In genomic region chr5:143561544-143562185, GRCm38 (mm10) we compare ENCODE assay signal across 8 mouse cellular contexts. TPM values are rescaled to one million over a fixed set of nuclear protein-coding genes. Genes with fewer than 3 reads are reported as not detected.
DNase-seq lines count a peak whose midpoint lies in the region.

No protein-coding gene starts in this region.

- DNase-seq in adrenal gland, postnatal 10 days: peak; percentile 30
- no peak for DNase-seq in adrenal gland, adult 18-20 months (ENCODE audit: low spot score in 2 of 2)
- DNase-seq in 3T3-L1 (ENCODE audit: low read depth, low spot score): peak; percentile 100
- peak; percentile 47 to 59 for DNase-seq in cerebellum, postnatal 25 days
- peak; percentile 25 to 50 for DNase-seq in heart, postnatal 36 days
- DNase-seq in right cerebral cortex, postnatal 14 days: peak; percentile 31
- no peak for DNase-seq in gastrocnemius, postnatal 4 days (ENCODE audit: low spot score in 2 of 2)
- DNase-seq in thymus, postnatal 36 days: no peak

- intact Hi-C loops in heart, postnatal 36 days (cut with DNase I): no loop called here

RNA-seq across cellular contexts. Expression of gene Rac1, which starts 33.8 kb away (rescaled TPM):
- 100 to 1,000 TPM; 345 to 351 TPM for total RNA-seq in adrenal gland, postnatal 10 days (2021)
- 100 to 1,000 TPM; 319 to 385 TPM for total RNA-seq in adrenal gland, adult 18-20 months (2021)
- total RNA-seq in heart, postnatal 36 days (2021): 100 to 1,000 TPM; 239 to 240 TPM
- total RNA-seq in gastrocnemius, postnatal 4 days (2021): 100 to 1,000 TPM; 284 to 299 TPM

Comparison
In these comparisons a context has a peak if more than half of its experiments do, and no peak if none do; other contexts are left out.
1. DNase-seq: peak in adrenal gland, postnatal 10 days (single experiment), 3T3-L1 (single experiment), cerebellum, postnatal 25 days (2 of 2), heart, postnatal 36 days (2 of 2) and right cerebral cortex, postnatal 14 days (single experiment); none in adrenal gland, adult 18-20 months (0 of 2), gastrocnemius, postnatal 4 days (0 of 2) and thymus, postnatal 36 days (0 of 2).